Mouse (Mus musculus): ENCODE data around the gene Gmppa.

The Gmppa gene

GRCm38 (mm10) chr1:75487405-75488161 is 51.9 kb downstream of the Gmppa start:
- DNase-seq (ENCODE audit: low spot score) = peak; percentile 53

- no peak for DNase-seq (ENCODE audit: low spot score)
Observed at GRCm38 (mm10) chr1:75490785-75491551, 55.2 kb downstream of the Gmppa start.

GRCm38 (mm10) chr1:75492579-75493170 is 56.9 kb downstream of the Gmppa start:
- DNase-seq (ENCODE audit: low spot score) = no peak
